Mouse (Mus musculus) ES-E14 (cell line): ENCODE data around the gene Kcnn1. TPM values are rescaled to one million over a fixed set of nuclear protein-coding genes. Genes with fewer than 3 reads are reported as not detected.

Source experiments
- DNase-seq: peaks from one replicate; pipeline ENCODE4 v3.0.0-alpha.2; 2013; ENCODE audit warnings: low read depth, low spot score
- H3K27ac ChIP-seq: 2 replicates; pipeline ENCODE4 v1.5.1; 2012; ENCODE audit warnings: low read depth, mild to moderate bottlenecking, low read length, moderate library complexity, mixed read lengths; ENCODE audit not compliant: poor library complexity, insufficient read depth, severe bottlenecking
- H3K36me3 ChIP-seq: 2 replicates; pipeline ENCODE4 v1.6.1; 2012; ENCODE audit warnings: mild to moderate bottlenecking, low read length, moderate library complexity, mixed read lengths; ENCODE audit not compliant: control insufficient read depth, poor library complexity, insufficient read depth, severe bottlenecking
- H3K4me1 ChIP-seq, 2 experiments: fragments of 150-350 bp in 1 of 2; sonication (generic) in 1 of 2; 2 replicates each; pipeline ENCODE4 v1.6.1; 2012; ENCODE audit warnings: low read length in 2 of 2, mild to moderate bottlenecking in 1 of 2, mixed read lengths in 1 of 2; ENCODE audit not compliant: control insufficient read depth in 2 of 2, insufficient read depth in 2 of 2, poor library complexity in 1 of 2
- H3K4me3 ChIP-seq, 2 experiments: fragments of 150-350 bp in 1 of 2; sonication (generic) in 1 of 2; 2 replicates each; pipeline ENCODE4 v1.5.1; 2012; ENCODE audit warnings: low read length in 2 of 2, low read depth in 1 of 2, mild to moderate bottlenecking in 1 of 2, mixed read lengths in 1 of 2; ENCODE audit not compliant: insufficient read depth in 1 of 2, poor library complexity in 1 of 2, severe bottlenecking in 1 of 2
- H3K9ac ChIP-seq: 2 replicates; pipeline ENCODE4 v1.6.1; 2012; ENCODE audit warnings: low read depth, mild to moderate bottlenecking, low read length, mixed read lengths; ENCODE audit not compliant: poor library complexity, insufficient read depth, severe bottlenecking
- H3K9me3 ChIP-seq: fragments of 150-350 bp; sonication (generic); 2 replicates; pipeline ENCODE4 v1.6.1; 2012; ENCODE audit warnings: low read depth, mild to moderate bottlenecking, low read length; ENCODE audit not compliant: control insufficient read depth, insufficient read depth
- CHD2 ChIP-seq: IDR thresholded peaks from 2 replicates; pipeline ENCODE4 v1.6.1; 2014; ENCODE audit warnings: mild to moderate bottlenecking, low read depth, low read length, inconsistent platforms
- HCFC1 ChIP-seq: IDR thresholded peaks from 2 replicates; pipeline ENCODE4 v1.6.1; 2012; ENCODE audit warnings: low read length, inconsistent platforms, borderline replicate concordance; ENCODE audit not compliant: insufficient read depth
- MAFK ChIP-seq: IDR thresholded peaks from 2 replicates; pipeline ENCODE4 v1.6.1; 2014; ENCODE audit warnings: mild to moderate bottlenecking, low read depth, low read length, inconsistent platforms; ENCODE audit not compliant: insufficient read depth
- ZC3H11A ChIP-seq: IDR thresholded peaks from 2 replicates; pipeline ENCODE4 v1.6.1; 2012; ENCODE audit warnings: low read depth, mild to moderate bottlenecking, inconsistent platforms, low read length, borderline replicate concordance
- ZNF384 ChIP-seq: IDR thresholded peaks from 2 replicates; pipeline ENCODE4 v1.6.1; 2012; ENCODE audit warnings: low read depth, low read length, inconsistent platforms
- in situ Hi-C, 2 experiments: fragments of 600-800 bp; cut with MboI; formaldehyde crosslinking; loops; one replicate each; pipeline ENCODE4 v1.15.1; 2025; ENCODE audit warnings: low sequenced_read_pairs in 2 of 2, inconsistent platforms in 1 of 2; ENCODE audit not compliant: unreplicated experiment in 2 of 2
- total RNA-seq: library from RNA; depleted of rRNA; stranded (reverse); fragments of 300-350 nt; gene quantifications from 2 replicates; pipeline ENCODE4 v1.2.3, GENCODE M21; 2012

Kcnn1 gene
- total RNA-seq, 1 experiment, result 3.7 TPM

DNA sequence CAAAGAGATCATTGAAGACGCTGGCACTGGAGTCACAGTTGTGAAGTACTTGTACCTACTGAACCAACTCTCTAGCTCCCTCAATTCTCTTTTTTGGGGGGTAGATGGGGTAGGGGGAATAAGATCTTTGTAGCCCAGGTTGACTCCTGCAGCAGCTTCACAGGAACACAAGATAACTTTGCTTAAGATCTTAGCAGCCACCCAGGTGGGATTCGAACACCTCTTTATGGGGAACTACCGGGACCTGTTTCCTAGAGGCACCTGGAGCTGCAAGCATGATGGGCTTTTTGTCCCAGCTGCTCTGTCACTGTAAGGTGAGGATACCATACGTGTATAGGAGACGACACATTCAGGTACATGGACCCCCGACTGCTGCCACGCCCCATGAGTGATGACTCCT lies 3.5 kb upstream of the Kcnn1 start:
- Histone ChIP-seq H3K4me3 (no peak overlapping the region), H3K36me3 (peaks cover 7% of the 10 kb centered on the region; the same call in 1 of the 2 replicates), H3K9me3 (no peaks in the 10 kb centered on the region), H3K27ac (no peak overlapping the region; the same call in 1 of the 2 replicates), H3K9ac (no peak overlapping the region), H3K4me1 (peaks cover 2 to 37% of the 10 kb centered on the region in 2 experiments)
- no peak for TF ChIP-seq ZNF384
- TF ChIP-seq ZC3H11A, result no peak
- TF ChIP-seq CHD2, result no peak
- no peak for TF ChIP-seq HCFC1
- no peak for TF ChIP-seq MAFK
- DNase-seq, result no peak
- in situ Hi-C loops, result no loop called here

DNA sequence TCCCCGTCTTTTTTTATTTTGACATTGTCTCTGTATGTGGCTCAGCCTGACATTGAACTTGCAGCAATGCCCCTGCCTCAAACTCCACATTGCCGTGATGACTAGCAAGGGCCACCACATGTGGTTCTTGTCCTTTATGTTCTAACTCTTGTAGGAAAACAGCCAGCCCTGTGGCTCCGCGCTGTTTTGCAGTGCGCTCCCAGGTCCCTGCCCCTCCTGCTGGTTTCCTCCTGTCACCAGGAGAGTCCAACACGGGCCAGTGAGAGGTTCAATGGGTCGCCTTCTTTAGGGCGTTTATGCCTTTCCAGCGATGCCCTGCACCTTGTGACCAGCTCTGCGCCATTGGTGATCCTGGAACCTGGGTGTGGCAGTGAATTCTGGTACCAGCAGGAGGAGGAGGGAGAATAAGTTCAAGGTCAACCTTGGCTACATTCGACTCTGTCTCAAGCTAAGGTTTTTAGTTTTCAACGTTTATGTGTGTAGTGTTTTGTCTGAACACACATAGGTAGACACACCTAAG lies 3.0 kb upstream of the Kcnn1 start:
- H3K4me1 ChIP-seq, result peaks cover 2 to 38% of the 10 kb centered on the region in 2 experiments
- peak overlapping the region; percentile 46; the same call in 1 of the 2 replicates for H3K9ac ChIP-seq
- peak overlapping the region; percentile 16; the same call in 1 of the 2 replicates for H3K27ac ChIP-seq
- peak overlapping the region; percentile 36 to 37; a peak in 3 of 4 replicates for H3K4me3 ChIP-seq
- in situ Hi-C loops, result no loop called here
- H3K36me3 ChIP-seq, result peaks cover 7% of the 10 kb centered on the region; the same call in 1 of the 2 replicates
- TF ChIP-seq HCFC1 (no peak), ZC3H11A (no peak), CHD2 (no peak), ZNF384 (no peak), MAFK (no peak)
- H3K9me3 ChIP-seq, result no peaks in the 10 kb centered on the region
- no peak for DNase-seq

DNA sequence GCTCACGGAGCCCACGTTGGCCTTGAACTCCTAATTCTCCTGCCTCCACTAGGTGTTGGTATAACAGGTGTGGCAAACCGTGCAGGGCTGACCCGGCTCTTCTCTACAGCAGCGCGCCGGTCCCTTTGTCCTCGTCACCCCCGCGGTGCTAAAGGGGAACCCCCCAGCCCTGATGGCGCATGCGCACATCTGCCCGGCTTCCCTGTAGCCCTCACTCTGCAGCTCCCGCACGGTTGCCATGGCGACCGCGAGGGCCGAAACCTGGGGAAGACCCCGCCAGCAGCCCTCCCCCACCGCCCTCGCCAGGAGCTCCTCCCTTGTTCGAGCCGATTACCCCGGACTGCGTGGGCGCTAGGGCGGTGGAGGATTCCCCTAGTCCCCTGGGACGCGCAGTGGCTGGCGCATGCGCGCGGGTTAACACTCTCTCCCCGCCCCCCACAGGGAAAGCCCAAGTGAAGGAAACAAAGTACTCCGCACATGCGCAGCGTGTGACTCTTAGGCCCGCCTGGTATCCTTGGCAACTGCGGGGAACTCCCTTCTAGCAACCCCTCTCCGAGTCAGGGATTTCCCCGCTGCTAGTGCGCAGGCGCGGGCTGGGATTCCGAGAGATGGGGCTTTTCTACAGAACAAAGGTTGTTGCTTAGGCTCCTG lies 2.4 kb upstream of the Kcnn1 start:
- H3K27ac ChIP-seq, result peak overlapping the region; percentile 54
- H3K4me1 ChIP-seq, result peaks cover 2 to 37% of the 10 kb centered on the region in 2 experiments
- H3K9me3 ChIP-seq, result no peaks in the 10 kb centered on the region
- peaks cover 7% of the 10 kb centered on the region; the same call in 1 of the 2 replicates for H3K36me3 ChIP-seq
- H3K9ac ChIP-seq, result peak overlapping the region; percentile 74
- TF ChIP-seq CHD2 (no peak), ZNF384 (peak; percentile 64)
- in situ Hi-C loops, result no loop called here
- peak; percentile 100 for DNase-seq
- peak overlapping the region; percentile 55 to 71 for H3K4me3 ChIP-seq

DNA sequence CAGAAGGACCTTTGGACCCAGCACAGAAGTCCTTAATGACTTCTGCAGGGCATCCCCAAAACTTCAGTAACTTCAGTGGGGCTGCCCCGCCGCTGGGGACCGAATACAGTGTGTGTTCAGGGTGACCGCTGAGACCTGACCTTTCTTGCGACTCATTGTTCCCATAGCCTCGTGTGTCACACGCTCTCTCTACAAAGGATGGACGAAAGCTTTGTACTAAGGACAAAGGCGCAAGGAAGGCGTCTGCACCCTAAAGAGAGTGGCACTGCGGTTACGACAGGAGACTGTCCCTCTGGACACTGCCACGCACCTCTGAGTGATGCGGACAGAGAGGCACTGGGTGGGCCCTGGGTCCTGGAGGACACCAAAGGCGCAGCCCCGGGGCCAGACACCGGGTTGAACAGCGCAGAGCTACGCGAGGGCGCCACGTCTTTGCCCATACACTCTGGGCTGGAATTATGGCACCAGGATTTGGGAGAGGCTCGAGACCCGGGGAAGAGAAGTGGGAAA lies 1.7 kb upstream of the Kcnn1 start:
- DNase-seq, result no peak
- Histone ChIP-seq H3K9me3 (no peaks in the 10 kb centered on the region), H3K36me3 (peaks cover 7% of the 10 kb centered on the region; the same call in 1 of the 2 replicates), H3K9ac (peak overlapping the region; percentile 2), H3K4me1 (peaks cover 2 to 35% of the 10 kb centered on the region in 2 experiments), H3K27ac (no peak overlapping the region), H3K4me3 (peak overlapping the region; percentile 55 to 71)
- TF ChIP-seq HCFC1 (no peak), ZNF384 (no peak), MAFK (no peak), ZC3H11A (no peak), CHD2 (no peak)
- in situ Hi-C loops, result no loop called here
